Mouse (Mus musculus): ENCODE measurements around the gene Gzmk. TPM values are rescaled to one million over a fixed set of nuclear protein-coding genes. Genes with fewer than 3 reads are reported as not detected.

Gzmk gene
- polyA plus RNA-seq, 1 experiment from 2014 or later, result not detected

GRCm38 (mm10) chr13:113227666-113228463, 2.2 kb upstream of the Gzmk start:
- Histone ChIP-seq H3K9me3 (replicated peaks) (no peaks in the 10 kb centered on the region), H3K4me3 (no peak overlapping the region), H3K36me3 (no peaks in the 10 kb centered on the region), H3K4me1 (peaks cover 13% of the 10 kb centered on the region), H3K27ac (replicated peaks) (no peak overlapping the region), H3K27me3 (ENCODE audit: low read depth, poor library complexity, severe bottlenecking) (no peaks in the 10 kb centered on the region)
- DNase-seq (ENCODE audit: low spot score), result no peak
- WGBS, result 87% methylated on average over 17 of the region's 17 CpGs

- WGBS, result 90% methylated on average over 4 of the region's 4 CpGs
- Histone ChIP-seq H3K4me3 (no peak overlapping the region), H3K27me3 (ENCODE audit: low read depth, poor library complexity, severe bottlenecking) (no peaks in the 10 kb centered on the region), H3K9me3 (replicated peaks) (no peaks in the 10 kb centered on the region), H3K4me1 (peaks cover 13% of the 10 kb centered on the region), H3K27ac (replicated peaks) (no peak overlapping the region), H3K36me3 (no peaks in the 10 kb centered on the region)
- DNase-seq (ENCODE audit: low spot score), result no peak
These were observed 1.4 kb upstream of the Gzmk start for GRCm38 (mm10) chr13:113227076-113227475.

DNA sequence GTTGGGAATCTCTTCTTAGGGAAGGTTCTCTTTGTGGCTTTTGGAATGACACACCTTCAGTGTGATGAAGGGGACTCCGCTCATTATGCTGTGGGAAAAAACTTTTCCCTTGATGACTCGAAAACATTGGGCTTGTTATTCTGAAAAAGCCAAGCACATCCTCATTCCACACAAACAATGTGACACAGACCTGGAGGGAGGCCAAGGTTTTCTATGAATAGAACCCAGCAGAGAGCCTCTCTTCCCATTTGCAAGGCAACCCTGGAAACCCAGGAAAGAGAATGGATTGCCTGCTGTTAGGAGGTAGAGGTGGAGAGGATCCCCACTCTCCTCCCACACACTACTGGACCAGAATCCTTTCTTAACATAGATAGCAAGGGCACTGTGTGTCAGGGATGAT, 1.6 kb downstream of the Gzmk start:
- Histone ChIP-seq H3K9me3 (replicated peaks) (no peaks in the 10 kb centered on the region), H3K27ac (replicated peaks) (no peak overlapping the region), H3K4me3 (no peak overlapping the region), H3K27me3 (ENCODE audit: low read depth, poor library complexity, severe bottlenecking) (no peaks in the 10 kb centered on the region), H3K36me3 (no peaks in the 10 kb centered on the region), H3K4me1 (peaks cover 13% of the 10 kb centered on the region)
- 15% methylated on average over 2 of the region's 2 CpGs for WGBS
- no peak for DNase-seq (ENCODE audit: low spot score)

DNA sequence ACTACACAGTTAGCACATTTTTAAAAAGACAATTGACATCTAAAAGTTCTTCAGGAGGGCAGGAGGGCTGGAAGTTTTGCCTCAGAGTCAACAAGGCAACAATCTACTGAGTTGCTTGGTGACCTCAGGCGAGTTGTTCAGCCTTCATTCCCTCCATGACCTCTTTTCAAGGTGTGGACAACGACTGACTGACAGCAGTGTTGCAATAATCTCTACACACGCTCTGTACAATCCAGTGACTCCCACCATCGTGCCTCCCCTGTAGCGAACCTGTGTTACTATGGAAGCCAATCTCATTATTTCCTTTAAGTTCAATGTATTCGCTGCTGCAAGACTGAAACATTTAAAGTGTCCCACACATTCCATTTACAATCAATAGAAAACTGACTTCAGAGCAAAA, 3.9 kb downstream of the Gzmk start:
- no peaks in the 10 kb centered on the region for H3K9me3 ChIP-seq (replicated peaks)

DNA sequence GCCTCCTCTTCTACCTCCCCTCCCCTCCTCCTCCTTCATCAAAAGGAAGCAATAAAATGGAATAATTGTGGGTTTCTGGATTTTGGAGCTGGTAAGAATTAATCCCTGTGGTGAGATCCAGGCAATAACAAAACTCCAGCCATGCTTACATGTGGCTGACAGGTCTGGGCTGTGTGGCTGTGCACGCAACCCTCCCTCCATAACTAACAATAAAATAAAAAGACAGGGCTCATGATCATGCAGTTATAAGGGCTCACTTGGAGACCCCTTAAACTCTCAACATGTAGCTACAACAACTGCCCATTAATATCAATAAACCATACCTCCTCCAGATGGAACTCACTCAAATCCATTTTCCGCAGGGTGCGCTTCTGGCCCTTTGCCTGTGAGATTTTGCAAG, 11.8 kb downstream of the Gzmk start:
- Histone ChIP-seq H3K4me1 (peaks cover 6% of the 10 kb centered on the region), H3K27me3 (ENCODE audit: low read depth, poor library complexity, severe bottlenecking) (peaks cover 13% of the 10 kb centered on the region), H3K9me3 (replicated peaks) (no peaks in the 10 kb centered on the region), H3K36me3 (no peaks in the 10 kb centered on the region), H3K27ac (replicated peaks) (no peak overlapping the region), H3K4me3 (no peak overlapping the region)
- no peak for DNase-seq (ENCODE audit: low spot score)
- 98% methylated on average over 3 of the region's 3 CpGs for WGBS

More for the DNA sequence above, 3.9 kb downstream of the Gzmk start:
- Histone ChIP-seq H3K4me3 (no peak overlapping the region), H3K4me1 (peaks cover 13% of the 10 kb centered on the region), H3K27me3 (ENCODE audit: low read depth, poor library complexity, severe bottlenecking) (no peaks in the 10 kb centered on the region), H3K36me3 (no peaks in the 10 kb centered on the region), H3K27ac (replicated peaks) (no peak overlapping the region)
- WGBS, result 80% methylated on average over 6 of the region's 6 CpGs
- no peak for DNase-seq (ENCODE audit: low spot score)

DNA sequence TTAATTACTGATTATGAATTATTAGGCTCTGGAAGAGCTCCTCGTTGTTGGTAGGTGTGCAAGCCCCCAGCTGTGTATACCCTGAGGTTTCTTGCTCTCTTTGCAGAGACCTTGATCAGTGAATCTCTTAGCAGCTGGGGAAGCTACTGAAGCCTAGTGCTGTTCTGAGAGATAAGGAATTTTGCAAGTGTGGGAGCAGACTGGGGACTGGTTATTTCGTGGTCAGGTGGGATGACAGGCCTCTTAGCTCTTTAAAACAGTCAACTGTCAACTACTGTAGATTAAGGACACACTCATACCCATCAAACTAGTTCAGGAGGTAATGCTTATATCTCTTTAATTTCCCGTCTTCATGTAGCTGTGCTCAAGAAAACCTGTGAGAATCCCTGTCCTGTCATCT, 13.3 kb downstream of the Gzmk start:
- H3K4me3 ChIP-seq, result no peak overlapping the region
- H3K27ac ChIP-seq (replicated peaks), result no peak overlapping the region
- H3K27me3 ChIP-seq (ENCODE audit: low read depth, poor library complexity, severe bottlenecking), result peaks cover 13% of the 10 kb centered on the region
- no peaks in the 10 kb centered on the region for H3K9me3 ChIP-seq (replicated peaks)
- no peak for DNase-seq (ENCODE audit: low spot score)
- H3K4me1 ChIP-seq, result peaks cover 6% of the 10 kb centered on the region
- WGBS, result 67% methylated on average over 3 of the region's 3 CpGs
- H3K36me3 ChIP-seq, result no peaks in the 10 kb centered on the region

GRCm38 (mm10) chr13:113211345-113211744, 14.4 kb downstream of the Gzmk start:
- peaks cover 13% of the 10 kb centered on the region for H3K27me3 ChIP-seq (ENCODE audit: low read depth, poor library complexity, severe bottlenecking)
- H3K9me3 ChIP-seq (replicated peaks), result no peaks in the 10 kb centered on the region
- H3K36me3 ChIP-seq, result no peaks in the 10 kb centered on the region
- 75% methylated on average over 15 of the region's 15 CpGs for WGBS
- H3K27ac ChIP-seq (replicated peaks), result no peak overlapping the region
- no peak for DNase-seq (ENCODE audit: low spot score)
- no peak overlapping the region for H3K4me3 ChIP-seq
- peaks cover 6% of the 10 kb centered on the region for H3K4me1 ChIP-seq

GRCm38 (mm10) chr13:113209624-113210023, 16.1 kb downstream of the Gzmk start, which contains the start of gene Esm1:
Esm1 (plus strand) TSS chr13:113209659.
- H3K27me3 ChIP-seq (ENCODE audit: low read depth, poor library complexity, severe bottlenecking), result peaks cover 13% of the 10 kb centered on the region
- H3K4me1 ChIP-seq, result peaks cover 6% of the 10 kb centered on the region
- 56% methylated on average over 15 of the region's 15 CpGs for WGBS
- no peaks in the 10 kb centered on the region for H3K36me3 ChIP-seq
- H3K4me3 ChIP-seq, result no peak within 1 kb of the TSS
- H3K9me3 ChIP-seq (replicated peaks), result no peaks in the 10 kb centered on the region
- H3K27ac ChIP-seq (replicated peaks), result no peak within 1 kb of the TSS
- no peak for DNase-seq (ENCODE audit: low spot score)

DNA sequence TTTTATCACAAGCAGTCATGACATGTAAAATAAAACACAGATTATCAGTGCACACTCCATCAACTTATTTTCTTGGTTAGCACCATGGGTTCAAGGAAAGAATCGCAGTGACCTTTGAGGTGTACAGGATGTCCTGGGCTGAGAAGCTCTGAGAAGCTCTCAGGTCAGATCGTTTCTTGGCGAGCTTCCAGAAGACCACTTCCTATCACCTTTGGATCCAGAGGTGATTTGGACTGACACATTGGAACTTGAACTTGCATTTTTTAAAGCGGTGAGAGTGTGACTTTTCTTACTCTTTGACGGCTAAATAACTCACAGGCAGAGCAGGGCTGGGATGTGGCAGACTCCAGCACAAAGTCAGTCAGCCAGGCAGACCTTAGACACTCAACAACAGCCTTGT, 20.4 kb downstream of the Gzmk start:
- Histone ChIP-seq H3K27me3 (ENCODE audit: low read depth, poor library complexity, severe bottlenecking) (peaks cover 11% of the 10 kb centered on the region), H3K4me1 (peaks cover 10% of the 10 kb centered on the region), H3K27ac (replicated peaks) (no peak overlapping the region), H3K36me3 (no peaks in the 10 kb centered on the region), H3K4me3 (no peak overlapping the region), H3K9me3 (replicated peaks) (no peaks in the 10 kb centered on the region)
- WGBS, result 97% methylated on average over 5 of the region's 5 CpGs
- DNase-seq (ENCODE audit: low spot score), result peak; percentile 2

GRCm38 (mm10) chr13:113203146-113203545, 22.6 kb downstream of the Gzmk start:
- Histone ChIP-seq H3K9me3 (replicated peaks) (no peaks in the 10 kb centered on the region), H3K4me3 (no peak overlapping the region), H3K36me3 (no peaks in the 10 kb centered on the region), H3K4me1 (peaks cover 15% of the 10 kb centered on the region), H3K27ac (replicated peaks) (no peak overlapping the region), H3K27me3 (ENCODE audit: low read depth, poor library complexity, severe bottlenecking) (0 out of 2 replicates have a peak, but pooled peaks cover 3% of the 10 kb centered on the region)
- no peak for DNase-seq (ENCODE audit: low spot score)
- WGBS, result 85% methylated on average over 5 of the region's 5 CpGs

- peak; percentile 3 for DNase-seq (ENCODE audit: low spot score)
- 81% methylated on average over 4 of the region's 4 CpGs for WGBS
- Histone ChIP-seq H3K27me3 (ENCODE audit: low read depth, poor library complexity, severe bottlenecking) (0 out of 2 replicates have a peak, but pooled peaks cover 4% of the 10 kb centered on the region), H3K27ac (replicated peaks) (no peak overlapping the region), H3K36me3 (no peaks in the 10 kb centered on the region), H3K4me1 (peaks cover 24% of the 10 kb centered on the region), H3K9me3 (replicated peaks) (no peaks in the 10 kb centered on the region), H3K4me3 (no peak overlapping the region)
These were observed 23.5 kb downstream of the Gzmk start for GRCm38 (mm10) chr13:113202184-113202583.

DNA sequence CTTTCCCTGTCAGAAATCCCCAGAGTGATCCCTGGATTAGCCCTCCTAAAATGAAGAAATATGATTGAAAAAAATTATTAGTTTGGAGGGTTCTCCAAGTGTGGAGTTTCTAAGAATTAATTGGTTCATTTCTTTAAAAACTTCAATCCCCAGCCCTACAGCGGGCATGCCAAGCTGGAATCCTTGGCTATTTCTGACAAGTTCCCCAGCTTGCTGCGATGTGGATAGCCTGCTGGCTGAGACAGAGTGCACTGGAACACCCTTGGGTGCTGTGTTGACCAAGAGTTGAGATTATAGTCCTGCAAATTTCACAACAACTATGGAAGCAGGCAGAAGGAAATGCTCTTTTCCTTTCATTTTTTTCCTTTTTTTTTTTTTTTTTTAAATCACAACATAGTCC, 24.1 kb downstream of the Gzmk start:
- Histone ChIP-seq H3K27me3 (ENCODE audit: low read depth, poor library complexity, severe bottlenecking) (0 out of 2 replicates have a peak, but pooled peaks cover 4% of the 10 kb centered on the region), H3K4me1 (peaks cover 30% of the 10 kb centered on the region), H3K9me3 (replicated peaks) (no peaks in the 10 kb centered on the region), H3K4me3 (no peak overlapping the region), H3K27ac (replicated peaks) (no peak overlapping the region), H3K36me3 (no peaks in the 10 kb centered on the region)
- whole genome bisulfite sequencing, result 97% methylated on average over 2 of the region's 2 CpGs
- DNase-seq (ENCODE audit: low spot score), result peak; percentile 8

DNA sequence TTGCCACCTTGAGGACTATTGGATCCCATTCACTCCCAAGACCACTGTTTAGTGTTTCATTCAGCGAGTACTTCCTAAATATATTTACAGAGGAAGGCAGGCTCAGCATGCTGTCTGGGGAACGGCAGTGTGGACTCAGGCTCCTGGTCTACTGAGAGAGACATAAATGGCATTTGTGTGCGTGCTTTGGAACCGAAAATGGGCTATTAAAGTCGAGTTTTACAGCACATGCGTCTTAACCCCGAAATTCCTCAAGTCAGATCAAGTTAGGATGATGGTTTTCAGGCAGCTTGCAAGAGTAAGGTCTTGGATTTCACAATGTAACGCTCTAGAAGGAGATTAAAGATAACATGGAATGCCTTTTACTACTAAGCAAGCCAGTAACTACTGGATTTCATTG, 25.0 kb downstream of the Gzmk start:
- no peak overlapping the region for H3K27ac ChIP-seq (replicated peaks)
- H3K36me3 ChIP-seq, result no peaks in the 10 kb centered on the region
- no peak for DNase-seq (ENCODE audit: low spot score)
- H3K4me1 ChIP-seq, result peaks cover 39% of the 10 kb centered on the region
- no peaks in the 10 kb centered on the region for H3K9me3 ChIP-seq (replicated peaks)
- H3K4me3 ChIP-seq, result no peak overlapping the region
- peaks cover 12% of the 10 kb centered on the region; the same call in 1 of the 2 replicates for H3K27me3 ChIP-seq (ENCODE audit: low read depth, poor library complexity, severe bottlenecking)
- WGBS, result 79% methylated on average over 8 of the region's 8 CpGs
